Mouse (Mus musculus): Measurements from ENCODE around the gene Rps11. TPM values are rescaled to one million over a fixed set of nuclear protein-coding genes. Genes with fewer than 3 reads are reported as not detected.
A peak's percentile ranks its signal among the peaks of the same experiment; 100 is the strongest.
"Not testable (repeated sequence)": the region's sequence is repeated elsewhere in the genome, so short reads cannot be mapped to it uniquely, and the experiment has no call there.

Rps11 gene
- total and polyA plus RNA-seq, 2 experiments from 2014 or later = 671 to 1,069 TPM

DNA sequence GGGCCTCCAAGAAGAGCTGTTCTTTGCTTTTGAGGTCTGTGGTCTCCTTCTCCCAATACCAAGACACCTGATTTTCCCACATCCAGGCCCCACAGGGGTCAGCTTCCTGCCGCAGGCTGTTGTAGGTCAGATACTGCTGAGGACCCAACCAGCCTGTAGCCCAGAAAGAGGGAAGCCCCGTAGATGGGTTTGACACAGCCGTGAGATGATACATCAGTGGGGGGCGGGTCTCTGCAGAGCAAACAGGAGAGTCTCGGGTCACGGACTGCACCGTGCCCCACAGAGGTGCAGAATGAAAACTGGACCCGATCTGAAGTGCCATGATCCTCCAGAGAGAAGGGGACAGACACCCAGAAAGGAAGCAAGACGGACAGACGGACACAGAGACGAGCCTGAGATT lies 21.8 kb downstream of the Rps11 start:
- Histone ChIP-seq H3K4me2 (ENCODE audit: low read depth, low read length, poor library complexity, severe bottlenecking) (peak overlapping the region; percentile 22; the same call in 1 of the 2 replicates), H3K27ac (ENCODE audit: low read depth, low read length) (no peak overlapping the region), H3K9me3 (ENCODE audit: low read length) (no peaks in the 10 kb centered on the region), H3K36me3 (ENCODE audit: insufficient read depth, low read length) (no peaks in the 10 kb centered on the region), H3K4me3 (ENCODE audit: low read depth, low read length) (no peak overlapping the region), H3K4me1 (ENCODE audit: insufficient read depth, low read length) (no peaks in the 10 kb centered on the region), H3K9ac (replicated peaks; ENCODE audit: low read length, poor library complexity, severe bottlenecking) (no peak overlapping the region), H3K27me3 (ENCODE audit: insufficient read depth, low read length) (no peaks in the 10 kb centered on the region)
- no peak for TF ChIP-seq CTCF (IDR thresholded peaks at IDR 0.05)
- DNase-seq (ENCODE audit: low spot score) = no peak
- ATAC-seq (ENCODE audit: low FRiP score) = no peak
- 81% methylated on average over 11 of the region's 11 CpGs for WGBS

DNA sequence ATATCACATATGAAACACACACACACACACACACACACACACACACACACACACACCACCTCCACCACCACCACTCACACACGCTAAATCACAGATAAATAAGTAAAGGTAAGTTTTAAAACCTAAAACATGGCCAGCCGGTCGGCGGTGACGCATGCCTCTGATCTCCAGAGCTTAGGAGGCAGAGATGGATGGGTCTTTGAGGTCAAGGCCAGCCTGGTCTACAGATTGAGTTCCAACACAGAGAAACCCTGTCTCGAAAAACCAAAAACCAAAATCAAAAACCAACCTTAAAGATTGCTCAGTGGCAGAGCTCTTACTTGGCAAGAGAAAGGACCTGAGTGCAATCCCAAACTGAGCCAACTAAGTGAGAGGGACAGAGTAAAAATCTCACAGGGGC lies 24.2 kb downstream of the Rps11 start:
- no peak overlapping the region for H3K27ac ChIP-seq (ENCODE audit: low read depth, low read length)
- H3K9me3 ChIP-seq (ENCODE audit: low read length) = no peaks in the 10 kb centered on the region
- H3K27me3 ChIP-seq (ENCODE audit: insufficient read depth, low read length) = no peaks in the 10 kb centered on the region
- no peak overlapping the region for H3K4me3 ChIP-seq (ENCODE audit: low read depth, low read length)
- 93% methylated on average over 6 of the region's 6 CpGs for WGBS
- no peak overlapping the region for H3K9ac ChIP-seq (replicated peaks; ENCODE audit: low read length, poor library complexity, severe bottlenecking)
- no peaks in the 10 kb centered on the region for H3K4me1 ChIP-seq (ENCODE audit: insufficient read depth, low read length)
- DNase-seq (ENCODE audit: low spot score) (no peak), ATAC-seq (ENCODE audit: low FRiP score) (no peak)
- no peak for TF ChIP-seq CTCF (IDR thresholded peaks at IDR 0.05)
- H3K36me3 ChIP-seq (ENCODE audit: insufficient read depth, low read length) = no peaks in the 10 kb centered on the region
- H3K4me2 ChIP-seq (ENCODE audit: low read depth, low read length, poor library complexity, severe bottlenecking) = no peak overlapping the region

DNA sequence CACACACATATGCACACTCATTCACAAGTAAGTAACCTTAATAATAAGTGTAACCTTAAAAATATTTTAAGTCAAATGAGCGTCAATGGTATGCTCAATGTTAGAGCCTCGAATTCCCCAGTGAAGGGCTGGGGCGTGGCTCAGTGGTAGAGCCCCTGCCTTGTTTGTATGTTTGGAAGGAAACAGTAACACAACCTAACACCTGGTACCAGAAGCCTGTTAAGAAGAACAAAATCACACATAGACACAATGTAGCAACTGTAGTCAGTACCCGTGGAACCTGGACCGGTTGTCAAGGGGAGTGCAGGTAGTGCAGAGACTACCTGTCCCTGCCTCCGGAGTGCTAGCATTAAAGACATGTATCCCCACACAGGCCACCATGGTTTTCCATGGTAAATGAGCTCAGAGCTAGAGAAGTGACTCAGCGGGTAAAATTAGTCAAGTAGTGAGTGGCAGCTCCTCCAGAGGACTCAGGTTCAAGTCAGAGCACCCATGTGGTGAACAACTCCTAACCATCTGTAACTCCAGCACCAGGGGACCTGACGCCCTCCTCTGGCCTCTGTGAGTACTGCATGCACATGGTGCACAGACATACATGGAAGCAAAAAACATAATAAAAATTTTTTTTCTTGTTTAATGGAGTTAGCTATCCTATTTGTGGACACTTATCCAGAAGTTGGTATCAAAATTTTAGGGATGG lies 25.5 kb downstream of the Rps11 start:
- H3K27me3 ChIP-seq (ENCODE audit: insufficient read depth, low read length) = no peaks in the 10 kb centered on the region
- H3K36me3 ChIP-seq (ENCODE audit: insufficient read depth, low read length) = no peaks in the 10 kb centered on the region
- H3K4me1 ChIP-seq (ENCODE audit: insufficient read depth, low read length) = no peaks in the 10 kb centered on the region
- H3K9ac ChIP-seq (replicated peaks; ENCODE audit: low read length, poor library complexity, severe bottlenecking) = no peak overlapping the region
- ATAC-seq (ENCODE audit: low FRiP score) (no peak), DNase-seq (ENCODE audit: low spot score) (no peak)
- peak; percentile 45 for TF ChIP-seq CTCF (IDR thresholded peaks at IDR 0.05)
- H3K4me3 ChIP-seq (ENCODE audit: low read depth, low read length) = no peak overlapping the region
- no peak overlapping the region for H3K27ac ChIP-seq (ENCODE audit: low read depth, low read length)
- H3K4me2 ChIP-seq (ENCODE audit: low read depth, low read length, poor library complexity, severe bottlenecking) = no peak overlapping the region
- WGBS = 90% methylated on average over 8 of the region's 8 CpGs
- H3K9me3 ChIP-seq (ENCODE audit: low read length) = no peaks in the 10 kb centered on the region

DNA sequence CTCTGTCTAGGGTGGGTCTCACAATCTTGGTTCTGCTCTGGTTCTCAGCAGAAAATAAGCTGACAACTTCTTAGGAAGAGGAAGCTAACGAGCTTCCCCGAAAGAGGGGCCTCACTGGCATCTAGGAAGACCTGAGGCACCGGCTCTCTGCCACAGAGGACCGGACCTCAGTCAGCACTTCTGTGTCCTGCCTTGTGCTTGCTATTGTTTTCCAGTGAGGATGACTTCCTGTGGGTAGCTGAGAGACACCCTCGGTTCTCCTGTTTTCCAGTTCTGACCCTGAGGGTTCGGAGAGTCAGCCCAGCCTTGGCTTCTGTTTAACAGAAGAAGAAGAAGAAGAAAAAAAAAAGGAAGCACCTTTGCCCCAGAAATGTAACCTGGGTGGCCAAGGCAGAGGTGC lies 26.8 kb downstream of the Rps11 start:
- no peaks in the 10 kb centered on the region for H3K9me3 ChIP-seq (ENCODE audit: low read length)
- DNase-seq (ENCODE audit: low spot score) = no peak
- 77% methylated on average over 6 of the region's 6 CpGs for WGBS
- ATAC-seq (ENCODE audit: low FRiP score) = no peak
- no peak overlapping the region for H3K27ac ChIP-seq (ENCODE audit: low read depth, low read length)
- TF ChIP-seq CTCF (IDR thresholded peaks at IDR 0.05) = no peak
- no peak overlapping the region for H3K4me3 ChIP-seq (ENCODE audit: low read depth, low read length)
- no peaks in the 10 kb centered on the region for H3K27me3 ChIP-seq (ENCODE audit: insufficient read depth, low read length)
- H3K4me2 ChIP-seq (ENCODE audit: low read depth, low read length, poor library complexity, severe bottlenecking) = no peak overlapping the region
- no peak overlapping the region for H3K9ac ChIP-seq (replicated peaks; ENCODE audit: low read length, poor library complexity, severe bottlenecking)
- no peaks in the 10 kb centered on the region for H3K36me3 ChIP-seq (ENCODE audit: insufficient read depth, low read length)
- no peaks in the 10 kb centered on the region for H3K4me1 ChIP-seq (ENCODE audit: insufficient read depth, low read length)

DNA sequence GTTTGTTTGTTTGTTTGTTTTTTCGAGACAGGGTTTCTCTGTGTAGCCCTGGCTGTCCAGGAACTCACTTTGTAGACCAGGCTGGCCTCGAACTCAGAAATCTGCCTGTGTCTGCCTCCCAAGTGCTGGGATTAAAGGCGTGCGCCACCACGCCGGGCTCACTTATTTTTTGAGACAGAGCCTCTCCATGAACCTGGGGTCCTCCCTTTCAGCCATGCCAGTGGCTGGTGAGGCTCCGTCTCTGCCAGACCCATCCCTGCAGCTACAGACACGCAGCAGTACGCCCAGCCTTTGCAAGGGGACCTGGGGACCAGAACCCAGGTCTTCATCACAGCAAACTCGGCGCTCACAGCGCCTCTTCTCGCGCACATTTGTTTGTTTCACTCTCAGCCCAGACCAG lies 28.3 kb downstream of the Rps11 start:
- ATAC-seq (ENCODE audit: low FRiP score); DNase-seq (ENCODE audit: low spot score); H3K27ac ChIP-seq (ENCODE audit: low read depth, low read length); H3K36me3 ChIP-seq (ENCODE audit: insufficient read depth, low read length); H3K9me3 ChIP-seq (ENCODE audit: low read length); H3K9ac ChIP-seq (replicated peaks; ENCODE audit: low read length, poor library complexity, severe bottlenecking); H3K27me3 ChIP-seq (ENCODE audit: insufficient read depth, low read length); H3K4me1 ChIP-seq (ENCODE audit: insufficient read depth, low read length); H3K4me2 ChIP-seq (ENCODE audit: low read depth, low read length, poor library complexity, severe bottlenecking); H3K4me3 ChIP-seq (ENCODE audit: low read depth, low read length): not testable (repeated sequence)
- WGBS = 89% methylated on average over 14 of the region's 14 CpGs

DNA sequence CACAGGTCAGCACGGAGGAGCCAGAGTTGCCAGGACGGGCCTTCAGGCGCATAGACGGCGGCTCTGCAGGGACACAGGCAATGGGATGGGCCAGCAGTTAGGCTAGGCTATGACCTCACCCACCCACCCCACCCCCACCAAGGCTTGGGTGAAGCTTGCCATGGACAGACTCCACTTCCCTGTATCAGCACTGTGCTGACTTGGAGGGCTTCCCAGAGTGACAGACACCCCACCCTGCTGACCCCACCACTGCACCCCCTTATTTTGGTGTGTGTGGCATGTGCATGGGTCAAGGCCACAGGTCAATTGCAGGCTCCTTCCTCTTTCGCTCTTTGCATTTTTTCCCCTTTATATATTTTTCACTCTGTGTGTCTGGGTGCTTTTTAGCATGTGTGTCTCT lies 28.9 kb downstream of the Rps11 start:
- Histone ChIP-seq H3K36me3 (ENCODE audit: insufficient read depth, low read length) (no peaks in the 10 kb centered on the region), H3K4me1 (ENCODE audit: insufficient read depth, low read length) (no peaks in the 10 kb centered on the region), H3K27me3 (ENCODE audit: insufficient read depth, low read length) (no peaks in the 10 kb centered on the region), H3K9me3 (ENCODE audit: low read length) (no peaks in the 10 kb centered on the region), H3K4me3 (ENCODE audit: low read depth, low read length) (no peak overlapping the region), H3K27ac (ENCODE audit: low read depth, low read length) (no peak overlapping the region), H3K9ac (replicated peaks; ENCODE audit: low read length, poor library complexity, severe bottlenecking) (no peak overlapping the region), H3K4me2 (ENCODE audit: low read depth, low read length, poor library complexity, severe bottlenecking) (no peak overlapping the region)
- no peak for TF ChIP-seq CTCF (IDR thresholded peaks at IDR 0.05)
- 80% methylated on average over 6 of the region's 6 CpGs for WGBS
- ATAC-seq (ENCODE audit: low FRiP score) = no peak
- no peak for DNase-seq (ENCODE audit: low spot score)

Measured in midbrain, postnatal 0 days (tissue).